Mouse (Mus musculus) layer of hippocampus, postnatal 36 days (tissue): ENCODE results near the gene Gm45261. TPM values are rescaled to one million over a fixed set of nuclear protein-coding genes. Genes with fewer than 3 reads are reported as not detected.
A peak's percentile ranks its signal among the peaks of the same experiment; 100 is the strongest.

ENCODE experiments used
- DNase-seq, 2 experiments: peaks; one replicate each; pipeline ENCODE4 v3.0.0; 2022
- total RNA-seq, 2 experiments: library from RNA; stranded (reverse); gene quantifications; 2 replicates each; pipeline ENCODE4 v1.2.3; 2021

The Gm45261 gene
- total RNA-seq, 2 experiments from 2014 or later, result not detected

DNA sequence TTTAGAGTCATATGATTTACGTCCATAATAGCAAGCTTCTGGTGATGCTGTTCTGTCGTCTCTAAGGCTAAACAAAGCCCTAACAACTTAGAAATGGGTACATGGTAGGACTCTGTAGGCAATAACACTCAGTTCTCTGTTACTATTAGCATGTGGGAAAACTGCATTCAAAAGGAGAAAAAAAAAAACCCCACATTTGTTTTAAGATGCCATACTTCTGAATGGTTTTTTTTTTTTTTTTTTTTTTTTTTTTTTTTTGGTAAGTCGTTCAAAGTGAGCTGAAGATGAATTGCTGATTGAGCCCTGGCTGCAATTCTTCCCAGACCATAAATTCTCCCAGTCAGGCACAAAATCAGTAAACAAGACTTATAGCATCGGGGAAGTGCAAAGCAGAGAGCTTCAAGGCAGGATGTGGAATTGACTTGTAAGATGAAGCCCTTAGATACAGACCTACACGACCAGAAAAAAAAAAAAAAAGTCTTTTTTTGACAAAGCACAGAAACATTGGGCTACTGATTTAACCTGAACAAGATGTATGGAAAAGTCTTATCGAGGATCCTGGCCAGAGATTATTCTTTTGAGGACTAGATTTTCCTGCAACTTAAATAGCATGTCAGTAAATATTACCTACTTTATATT, 51.7 kb downstream of the Gm45261 start:
- DNase-seq, result no peak

DNA sequence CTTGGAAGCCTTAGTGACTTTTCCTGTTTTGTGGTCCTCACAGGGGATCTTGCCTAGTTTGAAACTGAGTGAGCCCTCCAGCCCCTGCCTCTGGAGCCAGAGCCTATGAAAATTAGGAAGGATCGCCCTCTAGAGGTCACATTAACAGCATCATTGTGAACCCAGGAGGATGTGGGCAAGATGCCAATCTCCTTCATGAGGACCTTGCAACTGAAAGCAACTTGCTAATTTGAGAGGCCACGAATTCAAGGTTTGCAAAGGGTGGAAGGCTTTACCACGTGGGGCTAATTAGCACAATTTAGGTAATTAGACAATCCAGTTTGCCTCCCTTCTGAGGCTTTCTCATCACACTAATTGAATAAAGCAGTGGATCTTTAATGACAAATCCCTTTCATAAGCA, 52.7 kb downstream of the Gm45261 start:
- DNase-seq, result peak; percentile 42 to 48

DNA sequence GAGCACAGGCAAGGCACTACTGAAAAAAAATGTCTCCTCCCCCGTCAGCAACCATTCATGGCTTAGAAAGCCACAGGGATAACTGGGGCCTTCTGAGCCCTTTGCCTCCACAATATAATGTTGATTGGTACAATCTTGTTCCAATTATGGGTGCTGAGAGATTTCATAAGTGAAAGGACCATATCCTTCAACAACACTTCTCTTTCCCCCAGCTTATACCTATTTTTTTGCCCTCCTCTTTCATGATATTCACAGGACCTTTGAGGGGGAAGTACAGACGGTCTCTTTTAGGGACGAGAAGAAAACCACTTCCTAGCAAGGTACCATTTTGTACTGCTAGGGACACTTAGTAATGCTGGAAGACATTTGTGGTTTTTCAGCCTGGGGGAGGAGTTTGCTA, 57.1 kb downstream of the Gm45261 start:
- DNase-seq, result no peak

DNA sequence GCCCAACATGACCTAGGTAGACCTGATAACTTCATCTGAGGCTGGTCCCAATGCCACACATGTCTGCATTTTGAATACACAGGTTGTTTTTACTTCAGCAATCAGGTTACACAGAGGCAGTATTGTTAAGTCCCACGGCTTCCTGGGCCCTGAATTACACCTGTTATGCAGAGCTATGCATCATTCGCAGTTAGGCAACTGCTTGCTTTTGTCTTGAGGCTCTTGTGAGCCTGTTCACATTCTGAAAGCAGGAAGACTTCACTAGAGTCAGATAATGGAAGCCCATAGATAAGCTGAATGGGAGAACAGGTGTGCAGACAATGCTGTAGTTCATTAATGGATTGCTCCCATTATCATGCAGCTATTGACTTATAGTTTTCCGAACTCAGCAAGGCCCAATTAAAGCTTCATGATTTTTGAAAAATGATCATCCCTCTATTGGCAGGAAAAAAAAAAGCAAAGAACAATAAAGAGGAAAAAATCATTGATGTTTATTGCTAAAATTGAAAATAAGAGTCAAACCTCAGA, 57.8 kb downstream of the Gm45261 start:
- DNase-seq, result no peak

DNA sequence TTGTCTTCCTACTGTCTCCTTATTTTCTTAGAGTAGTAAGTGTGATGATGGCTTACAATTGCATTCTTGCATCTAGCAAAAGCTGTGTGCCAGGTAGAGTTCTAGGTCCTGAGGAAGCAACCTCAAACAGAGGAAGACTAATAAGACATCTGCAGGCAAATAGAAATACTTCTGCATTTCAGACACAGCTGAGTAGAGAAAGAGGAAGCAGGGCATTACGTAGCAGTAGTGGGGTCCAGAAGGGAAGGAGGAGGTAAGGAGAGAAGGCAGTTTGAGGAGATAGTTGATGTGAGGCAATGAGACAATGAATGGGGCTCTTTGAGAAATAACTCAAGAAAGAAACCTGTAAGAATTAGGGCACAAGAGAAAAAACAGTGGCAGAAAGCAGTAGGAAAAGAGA, 59.3 kb downstream of the Gm45261 start:
- DNase-seq, result no peak

Other genes starting within 250 kb of the Gm45261 start
- gene Fam124b, start 243.0 kb downstream of the Gm45261 start, total RNA-seq, result under 1 TPM; 0.51 to 0.70 TPM
- 100 to 1,000 TPM; 124 to 125 TPM for gene Cul3, start 121.0 kb downstream of the Gm45261 start, total RNA-seq